Mouse (Mus musculus) liver, adult 2 months (tissue): ENCODE measurements at regions not wholly inside any gene's neighbourhood (a gene's known extent, or its start where the extent isn't known, plus 50 kb on each side); places are given as distances from the start of the nearest gene placed in this dataset.

Experiments used
- CTCF ChIP-seq: fragments of 200-500 bp; IDR thresholded peaks from 2 replicates; pipeline ENCODE4 v1.5.1; 2011; ENCODE audit warnings: low read depth, low read length, control low read depth
- POLR2A ChIP-seq: fragments of 200-500 bp; IDR thresholded peaks from 2 replicates; pipeline ENCODE4 v1.6.1; 2011; ENCODE audit warnings: low read length, control low read depth; ENCODE audit not compliant: insufficient read depth; ENCODE audit errors: extremely low read depth

DNA sequence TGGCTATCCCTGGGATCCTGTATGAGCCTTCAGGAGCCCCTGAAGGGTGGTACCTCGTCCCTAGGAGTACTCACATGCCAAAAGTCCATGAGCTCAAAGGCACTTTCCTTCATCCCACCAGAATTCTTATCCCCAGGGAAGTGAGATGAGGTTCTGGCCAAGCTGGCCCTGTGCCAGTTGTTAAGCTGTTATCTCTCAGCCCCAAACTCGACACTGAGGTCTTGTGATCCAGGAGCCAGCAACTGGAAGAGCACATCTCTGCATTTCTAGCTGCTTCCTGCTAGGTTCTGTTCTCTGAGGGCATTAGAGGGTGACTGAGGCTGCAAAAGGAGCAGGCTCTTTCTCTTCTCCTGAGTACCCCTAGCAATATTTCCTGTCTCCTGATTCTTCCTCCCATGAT is 92.1 kb upstream of the Rbbp6 start:
- TF ChIP-seq CTCF (no peak), POLR2A (no peak)
